Mouse (Mus musculus) olfactory bulb, adult 2 months (tissue): ENCODE measurements around the gene Camk1. TPM values are rescaled to one million over a fixed set of nuclear protein-coding genes. Genes with fewer than 3 reads are reported as not detected.
"Not testable (repeated sequence)": the region's sequence is repeated elsewhere in the genome, so short reads cannot be mapped to it uniquely, and the experiment has no call there.

ENCODE experiments used
- H3K27ac ChIP-seq: fragments of 200-500 bp; 2 replicates; pipeline ENCODE4 v1.5.1; 2012; ENCODE audit warnings: low read depth, low read length; ENCODE audit not compliant: insufficient read depth
- H3K4me1 ChIP-seq: fragments of 200-500 bp; 2 replicates; pipeline ENCODE4 v1.6.1; 2012; ENCODE audit warnings: low read length; ENCODE audit not compliant: control insufficient read depth, insufficient read depth
- H3K4me3 ChIP-seq: fragments of 200-500 bp; 2 replicates; pipeline ENCODE4 v1.5.1; 2012; ENCODE audit warnings: mild to moderate bottlenecking, low read depth, low read length, moderate library complexity; ENCODE audit not compliant: insufficient read depth
- CTCF ChIP-seq: fragments of 200-500 bp; IDR thresholded peaks from 2 replicates; pipeline ENCODE4 v1.5.1; 2012; ENCODE audit warnings: low read depth, mild to moderate bottlenecking, low read length, moderate library complexity; ENCODE audit not compliant: insufficient read depth
- POLR2A ChIP-seq: fragments of 200-500 bp; IDR thresholded peaks from 2 replicates; pipeline ENCODE4 v1.6.1; 2012; ENCODE audit warnings: mild to moderate bottlenecking, low read depth, low read length, moderate library complexity; ENCODE audit not compliant: insufficient read depth
- WGBS: fragments of 180-500 bp; shearing (Covaris S2); methylation state at CpG from one replicate; pipeline ENCODE4 v1.1.7; 2018; 5-methylcytosine and 5-hydroxymethylcytosine counted together
- polyA plus RNA-seq: library from polyadenylated mRNA; stranded (reverse); fragments of >200 nt; gene quantifications from 2 replicates; pipeline ENCODE4 v1.2.4, GENCODE M21; 2012; ENCODE audit warnings: low replicate concordance; ENCODE audit not compliant: missing spikeins, insufficient read depth, insufficient read length

Camk1 gene
- polyA plus RNA-seq, 1 experiment: not detected

DNA sequence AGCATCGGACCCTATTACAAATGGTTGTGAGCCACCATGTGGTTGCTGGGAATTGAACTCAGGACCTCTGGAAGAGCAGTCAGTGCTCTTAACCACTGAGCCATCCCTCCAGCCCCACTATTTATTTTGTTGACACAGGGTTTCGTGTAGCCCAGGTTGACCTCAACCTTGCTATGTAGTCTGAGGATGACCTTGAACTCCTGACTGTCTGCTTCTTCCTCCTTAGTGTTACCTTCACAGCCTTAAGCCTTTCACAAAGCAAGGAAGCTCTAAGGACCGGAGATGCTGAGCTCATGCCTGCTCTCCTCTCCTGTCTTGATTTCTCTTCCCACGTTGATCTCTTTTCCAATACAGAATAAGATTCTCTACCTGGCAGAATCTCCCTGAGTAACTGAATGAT lies 3.1 kb upstream of the Camk1 start:
- Histone ChIP-seq H3K27ac (no peak overlapping the region), H3K4me1 (peaks cover 7% of the 10 kb centered on the region), H3K4me3 (no peak overlapping the region)
- WGBS: 76% methylated on average over 4 of the region's 4 CpGs
- no peak for TF ChIP-seq POLR2A
- no peak for TF ChIP-seq CTCF

GRCm38 (mm10) chr6:113344321-113344720 lies 537 bp upstream of the Camk1 start:
- H3K4me3 ChIP-seq: no peak overlapping the region
- TF ChIP-seq CTCF: no peak
- TF ChIP-seq POLR2A: no peak
- H3K27ac ChIP-seq: peak overlapping the region; percentile 80
- 20% methylated on average over 2 of the region's 2 CpGs for WGBS
- peaks cover 20% of the 10 kb centered on the region for H3K4me1 ChIP-seq

DNA sequence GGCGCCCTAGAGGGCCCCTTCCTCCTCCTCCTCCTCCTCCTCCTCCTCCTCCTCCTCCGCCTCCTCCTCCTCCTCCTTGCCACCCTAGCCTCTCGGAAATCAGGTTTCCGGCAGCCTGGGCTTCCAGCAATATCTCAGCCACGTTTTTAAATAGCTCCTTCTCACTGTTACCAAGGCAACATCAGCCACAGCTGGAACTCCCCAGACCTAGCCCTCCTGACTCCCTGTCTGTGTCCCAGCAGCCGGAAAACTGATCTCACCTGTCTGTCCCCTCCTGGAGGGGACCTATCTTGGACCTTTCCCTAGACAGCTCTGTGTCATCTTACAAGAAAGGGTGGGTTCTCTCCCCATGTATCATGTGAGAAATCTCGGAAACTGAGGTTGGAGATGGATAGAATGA lies 1.5 kb downstream of the Camk1 start:
- peak overlapping the region; percentile 80 for H3K27ac ChIP-seq
- peak overlapping the region; percentile 57 for H3K4me3 ChIP-seq
- WGBS: 9% methylated on average over 4 of the region's 7 CpGs
- H3K4me1 ChIP-seq: peaks cover 20% of the 10 kb centered on the region
- TF ChIP-seq POLR2A (no peak), CTCF (no peak)

DNA sequence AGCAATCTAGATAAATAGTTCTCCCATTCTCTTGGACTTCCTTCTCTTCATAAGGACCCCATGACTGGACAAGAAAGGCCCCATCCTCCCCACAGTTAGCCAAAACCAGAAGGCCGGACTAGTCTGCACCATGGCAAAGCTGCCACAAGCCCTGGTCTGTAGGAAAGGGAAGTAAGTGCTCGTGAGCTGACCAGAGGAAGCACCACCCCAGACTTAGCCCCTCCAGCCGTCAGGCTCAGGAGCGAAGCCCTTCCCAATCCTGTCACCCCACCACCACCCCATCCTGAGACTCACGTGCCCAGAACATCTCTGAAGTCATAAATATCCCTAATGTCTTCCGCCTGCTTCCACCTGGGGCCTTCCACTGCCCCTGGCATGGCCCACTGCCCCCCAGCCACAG lies 2.2 kb downstream of the Camk1 start:
- H3K4me1 ChIP-seq: peaks cover 20% of the 10 kb centered on the region
- TF ChIP-seq CTCF: no peak
- no peak for TF ChIP-seq POLR2A
- 63% methylated on average over 6 of the region's 6 CpGs for WGBS
- peak overlapping the region; percentile 56 for H3K27ac ChIP-seq
- peak overlapping the region; percentile 24 for H3K4me3 ChIP-seq

DNA sequence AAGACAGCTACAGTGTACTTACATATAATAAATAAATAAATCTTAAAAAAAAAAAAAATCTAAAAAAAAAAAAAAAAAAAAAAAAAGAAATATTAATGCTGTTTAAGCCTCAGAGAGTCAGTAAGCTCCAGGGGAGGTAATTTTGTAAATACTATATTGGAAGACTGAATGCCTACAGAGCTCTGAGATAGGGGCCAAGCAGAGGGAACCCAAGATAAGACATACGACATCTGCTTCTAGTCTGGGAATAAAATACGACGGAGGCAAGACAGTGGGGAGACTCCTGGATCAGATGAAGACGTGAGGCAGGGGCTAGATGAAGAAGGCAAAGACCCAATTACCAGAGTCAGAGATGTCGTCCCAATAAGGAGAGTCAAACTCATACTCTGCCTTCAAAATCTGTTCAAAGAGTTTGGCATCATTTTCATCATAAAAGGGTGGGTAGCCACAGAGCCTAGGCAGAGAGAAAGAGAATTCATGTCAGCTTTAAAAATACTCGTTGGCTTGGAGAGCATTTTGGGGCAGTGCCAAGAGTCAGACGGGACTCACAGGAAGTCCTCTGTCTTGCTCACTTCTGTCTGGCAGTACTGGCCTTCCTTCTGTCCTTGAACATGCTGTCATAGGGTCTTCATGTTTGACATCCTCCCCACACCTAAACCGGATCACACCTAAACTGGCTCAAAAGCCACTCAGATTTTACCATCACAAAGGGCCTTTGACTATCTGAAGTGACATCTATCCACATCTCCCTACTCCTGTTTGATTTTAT lies 6.7 kb downstream of the Camk1 start:
- WGBS: 55% methylated on average over 8 of the region's 8 CpGs
- no peak for TF ChIP-seq POLR2A
- TF ChIP-seq CTCF: no peak
- peaks cover 24% of the 10 kb centered on the region for H3K4me1 ChIP-seq
- H3K4me3 ChIP-seq: no peak overlapping the region
- no peak overlapping the region for H3K27ac ChIP-seq

DNA sequence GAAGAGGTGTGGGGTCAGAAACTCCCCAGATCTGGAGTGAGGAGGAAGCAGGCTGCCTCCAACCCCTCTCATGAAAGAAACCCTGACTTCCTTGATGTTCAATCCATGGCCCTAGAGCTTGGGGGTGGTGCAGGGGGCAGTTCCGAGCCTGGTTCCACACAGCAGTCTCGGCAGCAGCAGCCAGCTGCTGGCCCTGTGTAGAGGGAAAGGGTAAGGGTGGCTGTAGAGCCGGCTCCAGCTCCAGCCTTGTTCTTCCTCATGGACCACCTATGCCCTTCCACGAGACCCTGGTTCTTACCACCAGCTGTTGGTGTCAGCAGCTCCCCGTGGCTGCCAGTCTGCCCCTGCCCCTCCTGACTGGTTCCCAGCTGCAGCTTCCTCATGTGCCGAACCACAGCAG lies 9.6 kb downstream of the Camk1 start:
- TF ChIP-seq CTCF (no peak), POLR2A (no peak)

DNA sequence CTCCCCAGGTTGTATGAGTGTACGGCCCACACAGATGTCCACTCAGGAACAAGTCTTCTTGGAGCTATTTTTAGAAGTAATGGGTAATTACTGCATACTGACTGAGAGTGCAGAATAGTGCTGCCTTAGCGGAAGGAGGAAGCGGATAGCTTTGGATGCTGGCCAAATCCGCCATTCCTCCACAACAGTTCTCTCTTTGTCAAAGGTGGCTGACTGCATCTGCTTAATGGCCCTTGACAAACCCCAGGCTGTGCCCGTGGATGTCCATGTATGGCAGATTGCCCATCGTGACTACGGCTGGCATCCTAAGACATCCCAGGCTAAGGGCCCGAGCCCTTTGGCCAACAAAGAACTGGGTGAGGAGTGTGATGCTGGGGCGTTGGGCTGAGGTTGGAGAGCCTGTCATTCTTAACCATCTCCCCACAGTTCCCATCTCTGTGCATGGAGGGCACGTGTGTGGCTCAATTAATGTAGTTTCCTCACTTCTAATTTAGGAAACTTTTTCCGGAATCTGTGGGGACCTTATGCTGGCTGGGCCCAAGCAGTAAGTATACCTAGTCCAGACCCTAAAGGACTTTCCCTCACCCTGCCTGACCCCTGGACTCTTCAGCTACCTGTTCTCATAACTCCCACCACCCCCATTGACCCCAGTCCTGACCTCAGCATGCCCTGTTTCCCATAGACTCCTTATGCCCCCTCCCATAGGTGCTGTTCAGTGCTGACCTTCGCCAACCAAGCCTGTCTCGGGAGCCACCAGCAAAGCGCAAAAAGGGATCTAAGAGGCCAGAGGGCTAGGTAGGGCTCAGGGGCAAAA lies 10.4 kb downstream of the Camk1 start:
- H3K27ac ChIP-seq: peak overlapping the region; percentile 12; the same call in 1 of the 2 replicates

More for the DNA sequence above, 9.6 kb downstream of the Camk1 start:
- WGBS: 52% methylated on average over 6 of the region's 6 CpGs
- Histone ChIP-seq H3K27ac (no peak overlapping the region), H3K4me1 (peaks cover 11% of the 10 kb centered on the region), H3K4me3 (no peak overlapping the region)

GRCm38 (mm10) chr6:113332734-113333133 lies 11.1 kb downstream of the Camk1 start:
- WGBS: 53% methylated on average over 6 of the region's 6 CpGs
- Histone ChIP-seq H3K27ac (0 out of 2 replicates have a peak overlapping the region, but pooled peaks have one; percentile 12), H3K4me1 (peaks cover 11% of the 10 kb centered on the region)
- H3K4me3 ChIP-seq: not testable (repeated sequence)

More for the DNA sequence above, 10.4 kb downstream of the Camk1 start:
- no peak overlapping the region for H3K4me3 ChIP-seq
- no peak for TF ChIP-seq CTCF
- no peak for TF ChIP-seq POLR2A
- H3K4me1 ChIP-seq: peaks cover 11% of the 10 kb centered on the region
- WGBS: 35% methylated on average over 14 of the region's 14 CpGs

- TF ChIP-seq CTCF (no peak), POLR2A (no peak)
These were observed 12.1 kb downstream of the Camk1 start for GRCm38 (mm10) chr6:113331721-113332120.

More at GRCm38 (mm10) chr6:113331721-113332120, 12.1 kb downstream of the Camk1 start:
- no peak overlapping the region for H3K4me3 ChIP-seq
- 91% methylated on average over 11 of the region's 11 CpGs for WGBS
- H3K27ac ChIP-seq: no peak overlapping the region
- H3K4me1 ChIP-seq: peaks cover 11% of the 10 kb centered on the region
